Mouse (Mus musculus) midbrain, postnatal 0 days (tissue): ENCODE measurements around the gene Hhatl. TPM values are rescaled to one million over a fixed set of nuclear protein-coding genes. Genes with fewer than 3 reads are reported as not detected.

Source experiments
- ATAC-seq: fragments of 200-750 bp; cut with Nextera tagmentation; 2 replicates; pipeline ENCODE4 v1.8.0; 2017; ENCODE audit warnings: moderate number of reproducible peaks, mild to moderate bottlenecking, moderate TSS enrichment, moderate library complexity; ENCODE audit not compliant: low FRiP score
- DNase-seq: peaks from one replicate; pipeline ENCODE4 v3.0.0-alpha.2; 2015; ENCODE audit warnings: low spot score
- H3K27ac ChIP-seq: fragments of 300-500 bp; sonication (generic); 2 replicates; pipeline ENCODE4 v1.5.1; 2014; ENCODE audit warnings: low read depth, mild to moderate bottlenecking, low read length, mixed read lengths
- H3K27me3 ChIP-seq: fragments of 300-500 bp; sonication (generic); 2 replicates; pipeline ENCODE4 v1.6.1; 2014; ENCODE audit warnings: low read length, control low read depth, mixed read lengths; ENCODE audit not compliant: insufficient read depth
- H3K36me3 ChIP-seq: fragments of 300-500 bp; sonication (generic); 2 replicates; pipeline ENCODE4 v1.6.1; 2014; ENCODE audit warnings: low read length, control low read depth, mixed read lengths; ENCODE audit not compliant: insufficient read depth
- H3K4me1 ChIP-seq: fragments of 300-500 bp; sonication (generic); 2 replicates; pipeline ENCODE4 v1.6.1; 2014; ENCODE audit warnings: mild to moderate bottlenecking, control low read depth, antibody characterized with exemption, low read length, mixed read lengths; ENCODE audit not compliant: insufficient read depth
- H3K4me2 ChIP-seq: fragments of 300-500 bp; sonication (generic); 2 replicates; pipeline ENCODE4 v1.6.1; 2014; ENCODE audit warnings: low read depth, mild to moderate bottlenecking, low read length, mixed read lengths; ENCODE audit not compliant: poor library complexity, severe bottlenecking
- H3K4me3 ChIP-seq: fragments of 300-500 bp; sonication (generic); 2 replicates; pipeline ENCODE4 v1.5.1; 2014; ENCODE audit warnings: low read depth, mild to moderate bottlenecking, low read length, moderate library complexity
- H3K9ac ChIP-seq: fragments of 300-500 bp; sonication (generic); replicated peaks from 2 replicates; pipeline ENCODE4 v1.6.1; 2014; ENCODE audit warnings: mild to moderate bottlenecking, low read length, moderate library complexity, mixed read lengths; ENCODE audit not compliant: poor library complexity, severe bottlenecking
- H3K9me3 ChIP-seq: fragments of 300-500 bp; sonication (generic); 2 replicates; pipeline ENCODE4 v1.6.1; 2016; ENCODE audit warnings: low read length, control low read depth
- CTCF ChIP-seq: IDR thresholded peaks from 2 replicates; pipeline ENCODE4 v1.5.1; 2016; ENCODE audit warnings: antibody characterized with exemption, mild to moderate bottlenecking
- WGBS: fragments of 180-500 bp; shearing (Covaris S2); extraction: QIAGEN DNeasy Blood & Tissue Kit; methylation state at CpG from one replicate; pipeline ENCODE4 v1.1.7; 2014; 5-methylcytosine and 5-hydroxymethylcytosine counted together
- polyA plus RNA-seq: library from polyadenylated mRNA; unstranded; fragments of >200 nt; fragmentation: Nextera tagmentation; extraction: Ambion mirVana; gene quantifications from 2 replicates; pipeline ENCODE4 v1.2.1, GENCODE M21; 2015
- total RNA-seq: library from RNA; depleted of rRNA; stranded (reverse); fragments of >200 nt; gene quantifications from 2 replicates; pipeline ENCODE4 v1.2.3, GENCODE M21; 2014

The Hhatl gene
- total and polyA plus RNA-seq, 2 experiments from 2014 or later, result 0.99 to 1.5 TPM

DNA sequence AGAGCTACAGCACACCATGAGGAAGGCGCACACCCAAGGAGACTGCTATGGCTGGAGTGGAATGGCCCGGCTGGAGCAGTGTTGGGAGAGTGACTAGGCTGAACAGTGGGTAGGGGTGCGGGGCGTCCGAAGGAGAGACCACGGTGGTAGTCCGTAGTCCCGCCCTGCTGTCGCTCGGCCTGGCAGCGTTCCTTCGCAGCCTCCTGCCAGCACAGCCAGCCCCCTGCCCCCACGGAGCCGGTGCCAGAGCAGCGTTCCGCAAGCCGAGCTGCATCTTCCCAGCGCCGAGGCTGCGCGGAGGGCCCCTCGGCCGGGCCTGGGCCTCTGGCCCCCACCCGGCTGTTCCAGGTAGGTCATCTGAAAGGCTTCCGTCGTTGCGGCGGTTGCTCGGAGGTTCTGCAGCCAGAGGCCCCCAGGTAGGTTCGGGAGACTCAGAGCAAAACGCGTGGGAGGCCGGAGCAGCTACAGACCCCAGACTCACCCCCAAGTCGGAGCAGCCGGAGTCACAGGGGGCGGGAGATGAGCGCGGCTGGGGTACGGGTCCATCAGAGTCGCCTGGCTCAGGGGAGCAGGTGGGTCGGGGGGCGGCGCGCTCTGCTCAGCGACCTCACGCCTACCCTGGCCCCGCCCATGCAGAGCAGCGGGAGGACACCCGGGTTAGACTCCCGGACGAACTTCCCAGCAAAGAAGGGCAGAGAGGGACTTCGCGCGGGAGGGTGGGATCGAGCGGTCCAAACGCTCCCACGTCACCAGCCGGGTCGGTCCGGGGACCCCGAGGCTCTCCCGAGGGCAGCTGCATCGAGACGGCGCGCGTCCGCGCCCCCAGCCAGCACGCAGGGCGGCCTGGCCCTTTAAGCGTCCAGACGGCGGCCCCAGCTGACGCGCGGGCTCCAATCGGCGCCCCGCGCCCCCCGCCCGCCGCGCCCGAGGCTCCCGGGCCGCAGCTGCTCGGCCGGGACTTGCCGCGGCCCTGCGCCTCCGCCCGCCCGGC, 32.9 kb downstream of the Hhatl start, which contains the start of gene Zfp651:
TSS of gene Zfp651 (plus strand) at position 240 of the 991 bp plus-strand sequence.
- Histone ChIP-seq H3K27ac (peak within 1 kb of the TSS; percentile 65), H3K36me3 (peaks cover 39% of the 10 kb centered on the region), H3K4me2 (peak within 1 kb of the TSS; percentile 66), H3K4me1 (peaks cover 7% of the 10 kb centered on the region), H3K4me3 (peak within 1 kb of the TSS; percentile 92), H3K27me3 (no peaks in the 10 kb centered on the region), H3K9ac (peak within 1 kb of the TSS; percentile 97), H3K9me3 (no peaks in the 10 kb centered on the region)
- under 1% methylated on average over 67 of the region's 97 CpGs for WGBS
- no peak for TF ChIP-seq CTCF
- DNase-seq, result peak; percentile 88
- ATAC-seq, result peak; percentile 84

DNA sequence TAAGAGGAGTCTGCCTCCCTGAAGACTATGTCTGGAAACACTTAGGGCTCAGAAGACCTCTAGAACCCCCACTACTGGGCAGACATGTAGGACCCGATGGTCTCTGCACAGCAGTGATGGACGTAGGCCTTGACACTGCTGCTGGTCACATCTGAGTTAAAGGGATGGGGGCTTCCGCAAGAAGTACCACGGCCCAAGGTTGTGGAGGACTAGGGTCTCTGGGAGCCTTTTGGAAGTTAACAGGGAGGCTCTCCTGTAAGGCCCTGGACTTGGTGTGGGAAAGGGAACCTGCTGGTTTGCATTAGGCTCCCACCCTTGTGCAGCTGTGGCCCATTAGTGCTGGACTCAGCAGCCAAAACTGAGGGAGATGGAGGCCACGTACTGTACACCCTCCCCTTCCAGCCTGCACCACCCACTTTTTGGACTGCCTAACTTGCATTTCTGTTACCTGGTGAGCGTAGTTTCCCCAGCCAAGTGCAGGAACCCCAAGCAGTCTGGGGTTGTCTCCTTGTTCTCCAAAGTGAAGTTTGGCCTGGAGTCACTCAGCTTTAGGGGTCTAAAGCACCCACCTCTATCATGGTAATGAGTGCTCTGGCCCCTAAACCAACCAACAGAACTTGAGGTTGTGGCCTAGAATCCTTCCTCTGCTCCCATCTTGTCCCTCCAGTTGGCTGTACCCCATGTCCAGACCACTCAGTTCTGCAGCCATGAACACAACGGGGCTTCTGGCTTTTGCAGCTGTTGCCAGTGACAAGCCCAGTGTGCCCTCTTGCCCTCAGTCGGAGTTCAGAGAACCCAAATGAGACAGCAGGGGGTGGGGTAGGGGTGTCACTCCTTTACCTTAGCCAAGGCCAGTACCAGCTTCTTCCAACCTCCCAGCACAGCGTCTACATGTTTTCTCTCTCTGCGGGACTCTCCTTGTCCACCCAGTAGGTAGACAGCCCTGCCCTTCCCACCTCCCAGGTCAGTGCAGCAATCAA, 34.2 kb downstream of the Hhatl start:
- Histone ChIP-seq H3K4me2 (peak overlapping the region; percentile 66), H3K4me3 (peak overlapping the region; percentile 92), H3K9ac (peak overlapping the region; percentile 97; the same call in 1 of the 2 replicates), H3K9me3 (no peaks in the 10 kb centered on the region), H3K36me3 (peaks cover 38% of the 10 kb centered on the region), H3K27ac (peak overlapping the region; percentile 65), H3K27me3 (no peaks in the 10 kb centered on the region), H3K4me1 (peaks cover 7% of the 10 kb centered on the region)
- DNase-seq (no peak), ATAC-seq (no peak)
- no peak for TF ChIP-seq CTCF
- WGBS, result 61% methylated on average over 10 of the region's 10 CpGs

DNA sequence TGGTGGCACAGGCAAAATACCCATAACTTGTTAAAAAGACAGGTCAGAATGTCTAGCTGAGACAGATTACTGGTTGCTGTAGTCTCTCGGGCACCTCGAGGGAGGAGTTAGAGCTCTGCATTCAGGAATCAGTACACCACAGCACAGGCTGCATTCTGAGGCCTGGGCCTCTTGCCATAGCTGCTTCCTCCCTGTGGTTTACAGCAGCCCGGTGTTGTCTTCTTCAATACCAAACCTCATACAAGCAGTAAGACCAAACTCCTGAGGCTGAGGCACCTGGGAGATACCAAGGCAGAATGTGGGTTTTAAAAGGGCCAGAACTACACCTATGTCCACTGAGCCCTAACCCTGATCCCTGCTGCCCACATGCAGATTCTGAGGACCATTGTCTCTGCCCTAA, 34.9 kb downstream of the Hhatl start:
- 59% methylated on average over 3 of the region's 3 CpGs for WGBS
- no peak for DNase-seq

DNA sequence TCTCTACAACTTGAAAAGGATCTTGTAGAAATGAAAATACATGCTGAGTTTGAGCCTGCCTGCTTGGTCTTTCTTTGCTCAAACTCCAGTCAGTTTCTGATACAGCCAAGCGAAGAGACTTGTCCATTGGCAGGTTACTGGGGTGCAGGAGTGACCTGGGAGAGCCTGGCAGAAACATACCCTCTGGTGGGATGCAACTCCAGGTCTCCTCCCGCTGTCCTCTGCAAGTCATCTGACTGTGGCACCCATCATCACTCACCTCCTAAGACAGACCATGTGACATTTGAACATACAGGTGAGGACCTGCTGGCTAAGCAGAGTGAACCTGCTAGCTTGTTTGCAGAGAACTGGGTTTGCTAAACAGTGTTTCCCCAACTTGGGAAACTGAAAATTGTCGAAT, 35.5 kb downstream of the Hhatl start:
- ATAC-seq (no peak), DNase-seq (no peak)
- H3K27ac ChIP-seq, result no peak overlapping the region
- H3K9me3 ChIP-seq, result no peaks in the 10 kb centered on the region
- no peak overlapping the region for H3K9ac ChIP-seq
- peaks cover 7% of the 10 kb centered on the region for H3K4me1 ChIP-seq
- peaks cover 40% of the 10 kb centered on the region for H3K36me3 ChIP-seq
- WGBS, result 92% methylated on average over 3 of the region's 3 CpGs
- no peak overlapping the region for H3K4me3 ChIP-seq
- no peak for TF ChIP-seq CTCF
- no peaks in the 10 kb centered on the region for H3K27me3 ChIP-seq
- no peak overlapping the region for H3K4me2 ChIP-seq

More for the DNA sequence above, 34.9 kb downstream of the Hhatl start:
- H3K36me3 ChIP-seq, result peaks cover 36% of the 10 kb centered on the region
- H3K4me2 ChIP-seq, result no peak overlapping the region
- H3K4me1 ChIP-seq, result peaks cover 7% of the 10 kb centered on the region
- no peak overlapping the region for H3K4me3 ChIP-seq
- TF ChIP-seq CTCF, result no peak
- H3K9ac ChIP-seq, result no peak overlapping the region
- no peak for ATAC-seq
- no peaks in the 10 kb centered on the region for H3K27me3 ChIP-seq
- no peak overlapping the region for H3K27ac ChIP-seq
- H3K9me3 ChIP-seq, result no peaks in the 10 kb centered on the region

DNA sequence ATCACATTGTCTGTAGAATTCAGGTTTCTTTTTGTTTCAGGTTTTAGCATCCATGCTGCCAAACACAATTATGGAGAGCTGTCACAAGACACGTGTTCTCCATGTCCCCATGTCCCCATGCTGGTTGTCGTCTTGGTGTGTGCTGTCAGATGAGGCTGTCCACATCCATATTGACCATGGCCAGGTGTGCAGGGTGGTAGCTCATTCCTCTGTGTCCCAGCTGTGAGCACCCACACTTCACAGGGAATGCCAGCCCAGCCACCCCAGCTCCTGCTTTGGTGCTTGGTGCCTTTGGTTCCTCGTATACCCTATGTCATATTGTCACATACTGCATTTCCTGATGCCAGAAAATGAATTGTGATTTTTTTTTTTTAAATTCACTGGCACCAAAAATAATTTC, 37.7 kb downstream of the Hhatl start:
- H3K9me3 ChIP-seq, result no peaks in the 10 kb centered on the region
- no peak for ATAC-seq
- H3K9ac ChIP-seq, result no peak overlapping the region
- no peaks in the 10 kb centered on the region for H3K27me3 ChIP-seq
- H3K27ac ChIP-seq, result no peak overlapping the region
- H3K4me2 ChIP-seq, result no peak overlapping the region
- H3K4me3 ChIP-seq, result no peak overlapping the region
- 89% methylated on average over 3 of the region's 3 CpGs for WGBS
- no peak for TF ChIP-seq CTCF
- no peaks in the 10 kb centered on the region; the same call in 1 of the 2 replicates for H3K4me1 ChIP-seq
- DNase-seq, result no peak
- H3K36me3 ChIP-seq, result peaks cover 62% of the 10 kb centered on the region
